Mouse (Mus musculus) kidney, postnatal 0 days (tissue): ENCODE data around the gene Ryr2. TPM values are rescaled to one million over a fixed set of nuclear protein-coding genes. Genes with fewer than 3 reads are reported as not detected.

Experiments used
- ATAC-seq: fragments of 200-750 bp; cut with Nextera tagmentation; replicated peaks from 2 replicates; pipeline ENCODE4 v1.8.0; 2017; ENCODE audit warnings: low read depth, moderate number of reproducible peaks, moderate TSS enrichment, moderate library complexity; ENCODE audit not compliant: low FRiP score
- DNase-seq: peaks from one replicate; pipeline ENCODE4 v3.0.0-alpha.2; 2016; ENCODE audit warnings: low spot score
- H3K27ac ChIP-seq: fragments of 300-500 bp; sonication (generic); 2 replicates; pipeline ENCODE4 v1.5.1; 2014; ENCODE audit warnings: mild to moderate bottlenecking
- H3K27me3 ChIP-seq: fragments of 300-500 bp; sonication (generic); 2 replicates; pipeline ENCODE4 v1.6.1; 2014; ENCODE audit warnings: low read length, mixed read lengths; ENCODE audit not compliant: insufficient read depth
- H3K36me3 ChIP-seq: fragments of 300-500 bp; sonication (generic); 2 replicates; pipeline ENCODE4 v1.6.1; 2014; ENCODE audit warnings: low read length, mixed read lengths; ENCODE audit not compliant: insufficient read depth
- H3K4me1 ChIP-seq: fragments of 300-500 bp; sonication (generic); replicated peaks from 2 replicates; pipeline ENCODE4 v1.6.1; 2014; ENCODE audit warnings: antibody characterized with exemption, low read length, mixed read lengths; ENCODE audit not compliant: insufficient read depth
- H3K4me2 ChIP-seq: fragments of 300-500 bp; sonication (generic); 2 replicates; pipeline ENCODE4 v1.6.1; 2014; ENCODE audit warnings: mild to moderate bottlenecking, low read length, moderate library complexity, mixed read lengths
- H3K4me3 ChIP-seq: fragments of 300-500 bp; sonication (generic); replicated peaks from 2 replicates; pipeline ENCODE4 v1.5.1; 2014; ENCODE audit warnings: low read depth, low read length
- H3K9ac ChIP-seq: fragments of 300-500 bp; sonication (generic); 2 replicates; pipeline ENCODE4 v1.6.1; 2014; ENCODE audit warnings: low read depth, low read length
- H3K9me3 ChIP-seq: fragments of 300-500 bp; sonication (generic); replicated peaks from 2 replicates; pipeline ENCODE4 v1.6.1; 2016; ENCODE audit warnings: low read length, inconsistent platforms, mixed read lengths
- CTCF ChIP-seq: IDR thresholded peaks from 2 replicates; pipeline ENCODE4 v1.5.1; 2016; ENCODE audit warnings: antibody characterized with exemption, low read depth, mild to moderate bottlenecking, moderate library complexity
- WGBS: fragments of 180-500 bp; shearing (Covaris S2); extraction: QIAGEN DNeasy Blood & Tissue Kit; methylation state at CpG from one replicate; pipeline ENCODE4 v1.1.7; 2014; 5-methylcytosine and 5-hydroxymethylcytosine counted together
- polyA plus RNA-seq: library from polyadenylated mRNA; unstranded; fragments of >200 nt; fragmentation: Nextera tagmentation; extraction: Ambion mirVana; gene quantifications from 2 replicates; pipeline ENCODE4 v1.2.1, GENCODE M21; 2015

Gene Ryr2
- polyA plus RNA-seq, 1 experiment from 2014 or later = 0.09 TPM

DNA sequence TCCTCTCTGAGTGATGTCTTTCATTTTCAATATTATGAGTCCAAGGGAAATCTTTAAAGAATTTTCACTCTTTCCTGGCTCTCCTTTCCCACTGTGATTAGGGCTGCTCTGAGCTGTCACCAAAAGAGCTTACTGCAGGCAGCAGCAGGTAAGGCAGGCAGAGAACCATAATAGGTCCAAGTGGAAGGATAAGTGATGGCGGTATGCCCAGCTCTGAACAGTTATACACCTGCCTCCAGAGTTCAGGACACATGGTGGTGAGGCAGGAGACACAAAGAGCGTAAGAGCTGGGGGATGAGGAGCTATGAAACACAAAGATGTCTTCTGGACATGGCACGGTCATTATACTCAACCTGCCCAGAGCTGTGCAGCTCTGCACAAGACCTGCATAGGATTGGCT lies 215.0 kb downstream of the Ryr2 start:
- no peak overlapping the region for H3K4me3 ChIP-seq
- no peak for DNase-seq
- H3K27ac ChIP-seq = no peak overlapping the region
- no peak overlapping the region for H3K4me2 ChIP-seq
- no peaks in the 10 kb centered on the region for H3K27me3 ChIP-seq
- 94% methylated on average over 3 of the region's 3 CpGs for WGBS
- H3K36me3 ChIP-seq = no peaks in the 10 kb centered on the region
- H3K9ac ChIP-seq = no peak overlapping the region
- no peaks in the 10 kb centered on the region for H3K4me1 ChIP-seq
- TF ChIP-seq CTCF = no peak
- no peaks in the 10 kb centered on the region for H3K9me3 ChIP-seq
- ATAC-seq = no peak

GRCm38 (mm10) chr13:11891115-11891514 lies 215.6 kb downstream of the Ryr2 start:
- H3K27me3 ChIP-seq = no peaks in the 10 kb centered on the region
- 87% methylated on average over 3 of the region's 3 CpGs for WGBS
- ATAC-seq (no peak), DNase-seq (no peak)
- H3K4me2 ChIP-seq = no peak overlapping the region
- TF ChIP-seq CTCF = no peak
- no peaks in the 10 kb centered on the region for H3K4me1 ChIP-seq
- no peak overlapping the region for H3K4me3 ChIP-seq
- H3K36me3 ChIP-seq = no peaks in the 10 kb centered on the region
- no peak overlapping the region for H3K27ac ChIP-seq
- no peak overlapping the region for H3K9ac ChIP-seq
- H3K9me3 ChIP-seq = no peaks in the 10 kb centered on the region

GRCm38 (mm10) chr13:11884175-11884574 lies 222.6 kb downstream of the Ryr2 start:
- no peak for TF ChIP-seq CTCF
- no peak for ATAC-seq
- Histone ChIP-seq H3K9me3 (no peaks in the 10 kb centered on the region), H3K4me1 (no peaks in the 10 kb centered on the region), H3K4me2 (no peak overlapping the region), H3K27ac (no peak overlapping the region), H3K36me3 (no peaks in the 10 kb centered on the region), H3K27me3 (no peaks in the 10 kb centered on the region), H3K9ac (no peak overlapping the region), H3K4me3 (no peak overlapping the region)
- no peak for DNase-seq
- WGBS = 92% methylated on average over 3 of the region's 3 CpGs

DNA sequence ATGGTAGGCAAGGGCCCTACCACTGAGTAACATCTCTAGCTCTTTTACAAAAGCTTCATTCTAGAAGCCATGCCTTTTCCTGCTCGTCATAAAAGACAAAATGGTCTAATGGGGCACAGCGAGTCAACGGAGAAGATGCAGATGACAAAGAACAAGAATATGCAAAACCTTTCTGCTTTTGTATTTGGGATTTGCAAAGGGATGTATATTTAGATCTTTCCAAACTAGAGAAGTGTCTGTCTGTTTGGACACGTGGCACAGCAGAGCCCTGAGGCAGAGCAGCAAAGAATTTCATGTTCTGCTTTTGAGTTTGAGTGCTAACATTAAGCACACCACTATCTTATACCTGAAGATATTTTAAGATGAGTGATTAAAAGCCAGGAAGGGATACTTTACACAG lies 224.4 kb downstream of the Ryr2 start:
- Histone ChIP-seq H3K27me3 (no peaks in the 10 kb centered on the region), H3K4me1 (no peaks in the 10 kb centered on the region), H3K9me3 (no peaks in the 10 kb centered on the region), H3K9ac (no peak overlapping the region), H3K4me3 (no peak overlapping the region), H3K27ac (no peak overlapping the region), H3K4me2 (no peak overlapping the region), H3K36me3 (no peaks in the 10 kb centered on the region)
- TF ChIP-seq CTCF = no peak
- ATAC-seq (no peak), DNase-seq (no peak)
- 91% methylated on average over 4 of the region's 4 CpGs for WGBS

- Histone ChIP-seq H3K9me3 (no peaks in the 10 kb centered on the region), H3K27ac (no peak overlapping the region), H3K4me1 (no peaks in the 10 kb centered on the region), H3K27me3 (no peaks in the 10 kb centered on the region), H3K9ac (no peak overlapping the region), H3K4me3 (no peak overlapping the region), H3K36me3 (no peaks in the 10 kb centered on the region), H3K4me2 (no peak overlapping the region)
- ATAC-seq (no peak), DNase-seq (no peak)
- 77% methylated on average over 10 of the region's 10 CpGs for WGBS
- no peak for TF ChIP-seq CTCF
Measured at GRCm38 (mm10) chr13:11880503-11881227, 226.1 kb downstream of the Ryr2 start.

GRCm38 (mm10) chr13:11879037-11879436 lies 227.7 kb downstream of the Ryr2 start:
- Histone ChIP-seq H3K27me3 (no peaks in the 10 kb centered on the region), H3K36me3 (no peaks in the 10 kb centered on the region), H3K4me2 (no peak overlapping the region), H3K4me1 (no peaks in the 10 kb centered on the region), H3K27ac (no peak overlapping the region), H3K4me3 (no peak overlapping the region), H3K9me3 (no peaks in the 10 kb centered on the region), H3K9ac (no peak overlapping the region)
- 76% methylated on average over 3 of the region's 3 CpGs for WGBS
- TF ChIP-seq CTCF = no peak
- no peak for DNase-seq
- ATAC-seq = no peak

GRCm38 (mm10) chr13:11874852-11875251 lies 231.9 kb downstream of the Ryr2 start:
- no peak for DNase-seq
- WGBS = 4% methylated on average over 1 of the region's 1 CpGs
- TF ChIP-seq CTCF = peak; percentile 50

More at GRCm38 (mm10) chr13:11874852-11875251, 231.9 kb downstream of the Ryr2 start:
- Histone ChIP-seq H3K4me1 (no peaks in the 10 kb centered on the region), H3K36me3 (no peaks in the 10 kb centered on the region), H3K4me3 (no peak overlapping the region), H3K9me3 (no peaks in the 10 kb centered on the region), H3K27me3 (no peaks in the 10 kb centered on the region), H3K4me2 (no peak overlapping the region), H3K9ac (no peak overlapping the region), H3K27ac (no peak overlapping the region)
- ATAC-seq = no peak
